Comparison of ENCODE assay signal across 9 mouse cellular contexts in genomic region chr6:125049678-125050077, GRCm38 (mm10). TPM values are rescaled to one million over a fixed set of nuclear protein-coding genes. Genes with fewer than 3 reads are reported as not detected.
DNase-seq lines count a peak whose midpoint lies in the region; ATAC-seq and TF ChIP-seq lines count a peak whose summit lies in the region.
"Had no signal": no experiment of that assay in that cellular context is flagged by ENCODE, and none has a peak within 500 bp of the region (broad histone marks: within the 10 kb centered on the region; RNA-seq: fewer than 3 reads in every experiment).

TSS of gene Acrbp (plus strand) at chr6:125049689.

- H3K27me3 ChIP-seq in liver, postnatal 0 days (ENCODE audit: insufficient read depth, low read length) = no peaks in the 10 kb centered on the region
- no peaks in the 10 kb centered on the region for H3K27me3 ChIP-seq in midbrain, embryonic 16.5 days (ENCODE audit: control insufficient read depth, insufficient read depth, low read depth, low read length)

- 66% methylated on average over 20 of the region's 20 CpGs for WGBS in liver, postnatal 0 days (ENCODE audit: insufficient replicate concordance)
- WGBS in midbrain, embryonic 16.5 days = 37% methylated on average over 20 of the region's 20 CpGs

- no peak within 1 kb of the TSS for H3K9ac ChIP-seq in liver, postnatal 0 days (replicated peaks)
- H3K9ac ChIP-seq in midbrain, embryonic 16.5 days (ENCODE audit: low read depth, low read length) = no peak within 1 kb of the TSS

- DNase-seq in liver = peak; percentile 45
- DNase-seq in liver, postnatal 0 days = no peak
- DNase-seq in gonadal fat pad, adult 2 months (ENCODE audit: low read depth) = no peak
- DNase-seq in urinary bladder, postnatal 10 days (ENCODE audit: low spot score) = no peak
- no peak for DNase-seq in heart, postnatal 4 days
- no peak for DNase-seq in right cerebral cortex, adult 18-20 months

- no peaks in the 10 kb centered on the region for H3K9me3 ChIP-seq in liver, postnatal 0 days (ENCODE audit: low read length)
- H3K9me3 ChIP-seq in midbrain, embryonic 16.5 days (replicated peaks; ENCODE audit: control insufficient read depth, low read length, poor library complexity, severe bottlenecking) = no peaks in the 10 kb centered on the region

- TF ChIP-seq CTCF in liver, postnatal 0 days (IDR thresholded peaks at IDR 0.05; ENCODE audit: low read depth) = no peak
- TF ChIP-seq CTCF in cortical plate, adult 2 months (IDR thresholded peaks at IDR 0.05; ENCODE audit: extremely low read depth, insufficient read depth, low read length) = no peak

- H3K27ac ChIP-seq in liver, postnatal 0 days (ENCODE audit: low read depth) = no peak within 1 kb of the TSS
- no peak within 1 kb of the TSS for H3K27ac ChIP-seq in cortical plate, adult 2 months (ENCODE audit: insufficient read depth, low read length)
- H3K27ac ChIP-seq in midbrain, embryonic 16.5 days (ENCODE audit: low read length) = no peak within 1 kb of the TSS
- H3K27ac ChIP-seq: macrophage had no signal

- H3K4me3 ChIP-seq in liver, postnatal 0 days (ENCODE audit: low read depth, low read length) = no peak within 1 kb of the TSS
- H3K4me3 ChIP-seq in cortical plate, adult 2 months (ENCODE audit: insufficient read depth, low read length) = no peak within 1 kb of the TSS
- H3K4me3 ChIP-seq in midbrain, embryonic 16.5 days (ENCODE audit: low read depth, low read length) = no peak within 1 kb of the TSS

- H3K4me2 ChIP-seq in liver, postnatal 0 days (ENCODE audit: low read depth, low read length) = no peak within 1 kb of the TSS
- H3K4me2 ChIP-seq in midbrain, embryonic 16.5 days (ENCODE audit: low read length) = no peak within 1 kb of the TSS

- TF ChIP-seq POLR2A in cortical plate, adult 2 months (IDR thresholded peaks at IDR 0.05; ENCODE audit: extremely low read depth, insufficient read depth, low read length) = no peak

- no peak for ATAC-seq in liver, postnatal 0 days
- no peak for ATAC-seq in midbrain, embryonic 16.5 days

- H3K36me3 ChIP-seq in liver, postnatal 0 days (replicated peaks; ENCODE audit: insufficient read depth, low read length) = peaks cover 64% of the 10 kb centered on the region
- H3K36me3 ChIP-seq in midbrain, embryonic 16.5 days (ENCODE audit: control insufficient read depth, insufficient read depth, low read length) = peaks cover 43% of the 10 kb centered on the region

- TF ChIP-seq EP300 in liver, postnatal 0 days (IDR thresholded peaks at IDR 0.05; ENCODE audit: low read depth) = no peak

- no peaks in the 10 kb centered on the region for H3K4me1 ChIP-seq in liver, postnatal 0 days (ENCODE audit: insufficient read depth)
- no peaks in the 10 kb centered on the region for H3K4me1 ChIP-seq in cortical plate, adult 2 months (ENCODE audit: control insufficient read depth, insufficient read depth, low read length)
- no peaks in the 10 kb centered on the region for H3K4me1 ChIP-seq in midbrain, embryonic 16.5 days (ENCODE audit: control insufficient read depth, insufficient read depth, low read length)

RNA-seq across cellular contexts. Expression of gene Acrbp, which starts in this region (rescaled TPM):
- polyA plus RNA-seq in liver, postnatal 0 days (2015; fragmentation: Nextera tagmentation; extraction: Ambion mirVana) = 1.3 and 2.0 TPM in 2 replicates
- 17.3 and 19.4 TPM in 2 replicates for polyA plus RNA-seq in cortical plate, adult 2 months (2012; rRNA removed)
- polyA plus RNA-seq in gonadal fat pad, adult 2 months (2012; rRNA removed) = 16.2 and 18.2 TPM in 2 replicates
- 18.0 and 18.3 TPM in 2 replicates for polyA plus RNA-seq in midbrain, embryonic 16.5 days (2015; fragmentation: Nextera tagmentation; extraction: Ambion mirVana)
- 1 to 10 TPM; 1.7 to 3.2 TPM for total RNA-seq in heart, postnatal 4 days (2021)
